Mouse (Mus musculus): ENCODE results near the gene Smyd2.
A peak's percentile ranks its signal among the peaks of the same experiment; 100 is the strongest.

Smyd2 gene

GRCm38 (mm10) chr1:189916422-189917125 lies 5.6 kb downstream of the Smyd2 start:
- peak; percentile 91 for DNase-seq

- no peak for DNase-seq
These were observed 8.9 kb downstream of the Smyd2 start for GRCm38 (mm10) chr1:189913093-189913760.

- peak; percentile 95 for DNase-seq
These were observed 11.3 kb downstream of the Smyd2 start for GRCm38 (mm10) chr1:189910685-189911345.

- DNase-seq: no peak
These were observed 19.0 kb downstream of the Smyd2 start for GRCm38 (mm10) chr1:189903169-189903568.

- no peak for DNase-seq
These were observed 19.8 kb downstream of the Smyd2 start for GRCm38 (mm10) chr1:189902413-189902812.

GRCm38 (mm10) chr1:189899526-189899925 lies 22.6 kb downstream of the Smyd2 start:
- DNase-seq: peak; percentile 92

- DNase-seq: no peak
These were observed 23.5 kb downstream of the Smyd2 start for GRCm38 (mm10) chr1:189898708-189899107.

- DNase-seq: no peak
These were observed 24.3 kb downstream of the Smyd2 start for GRCm38 (mm10) chr1:189897861-189898260.

- DNase-seq: no peak
These were observed 28.0 kb downstream of the Smyd2 start for GRCm38 (mm10) chr1:189894191-189894590.

GRCm38 (mm10) chr1:189888749-189889148 lies 33.4 kb downstream of the Smyd2 start:
- DNase-seq: no peak

GRCm38 (mm10) chr1:189887518-189887917 lies 34.6 kb downstream of the Smyd2 start:
- peak; percentile 93 for DNase-seq

- no peak for DNase-seq
These were observed 36.2 kb downstream of the Smyd2 start for GRCm38 (mm10) chr1:189885975-189886374.

- no peak for DNase-seq
These were observed 37.2 kb downstream of the Smyd2 start for GRCm38 (mm10) chr1:189884951-189885350.

- peak; percentile 93 for DNase-seq
These were observed 38.5 kb downstream of the Smyd2 start for GRCm38 (mm10) chr1:189883531-189884170.

GRCm38 (mm10) chr1:189882886-189883285 lies 39.3 kb downstream of the Smyd2 start:
- DNase-seq: peak; percentile 93

GRCm38 (mm10) chr1:189880745-189881144 lies 41.4 kb downstream of the Smyd2 start:
- peak; percentile 91 for DNase-seq

GRCm38 (mm10) chr1:189879965-189880364 lies 42.2 kb downstream of the Smyd2 start:
- peak; percentile 96 for DNase-seq

- peak; percentile 85 for DNase-seq
These were observed 43.0 kb downstream of the Smyd2 start for GRCm38 (mm10) chr1:189879212-189879611.

GRCm38 (mm10) chr1:189876162-189876561 lies 46.0 kb downstream of the Smyd2 start:
- DNase-seq: peak; percentile 93

GRCm38 (mm10) chr1:189875439-189875861 lies 46.7 kb downstream of the Smyd2 start:
- DNase-seq: peak; percentile 86

GRCm38 (mm10) chr1:189873591-189873990 lies 48.6 kb downstream of the Smyd2 start:
- peak; percentile 95 for DNase-seq

- DNase-seq: no peak
These were observed 50.1 kb downstream of the Smyd2 start for GRCm38 (mm10) chr1:189872050-189872449.

- DNase-seq: no peak
These were observed 50.5 kb downstream of the Smyd2 start for GRCm38 (mm10) chr1:189871625-189872024.

Measured in heart, adult 11 months (tissue).